Mouse (Mus musculus): Measurements from ENCODE around the gene Ankrd12. TPM values are rescaled to one million over a fixed set of nuclear protein-coding genes. Genes with fewer than 3 reads are reported as not detected.
"Not testable (repeated sequence)": the region's sequence is repeated elsewhere in the genome, so short reads cannot be mapped to it uniquely, and the experiment has no call there.

The Ankrd12 gene
- total and polyA plus RNA-seq, 3 experiments, result 2.6 to 22.2 (median 18.7) TPM

DNA sequence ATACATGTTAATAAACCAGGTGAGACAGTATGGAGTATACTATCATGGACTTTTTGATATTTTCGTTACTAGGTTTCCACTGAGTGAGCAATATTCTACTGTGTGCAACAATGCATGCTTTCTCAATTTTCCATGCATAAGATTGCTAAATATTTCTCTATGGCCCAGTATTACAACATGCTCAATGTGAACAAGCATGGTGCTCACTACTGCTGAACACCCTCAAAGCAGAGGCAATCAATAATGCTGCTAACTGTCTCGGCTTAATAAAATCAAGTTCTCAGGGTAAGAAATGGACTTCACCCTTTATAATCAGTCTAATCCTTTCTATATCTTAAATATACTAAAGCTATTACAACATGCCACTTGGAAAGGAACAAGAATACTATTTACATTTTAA is 69.4 kb downstream of the Ankrd12 start:
- no peaks in the 10 kb centered on the region for H3K36me3 ChIP-seq (ENCODE audit: control insufficient read depth, insufficient read depth, low read length)
- no peaks in the 10 kb centered on the region for H3K27me3 ChIP-seq (ENCODE audit: control insufficient read depth, insufficient read depth, low read length)
- WGBS, result 94% methylated on average over 2 of the region's 2 CpGs
- DNase-seq, result no peak
- H3K9ac ChIP-seq (ENCODE audit: low read depth, low read length), result no peak overlapping the region
- no peak overlapping the region for H3K27ac ChIP-seq
- no peaks in the 10 kb centered on the region for H3K79me2 ChIP-seq (replicated peaks; ENCODE audit: control insufficient read depth, insufficient read depth, low read length)
- no peak overlapping the region for H3K4me3 ChIP-seq
- no peaks in the 10 kb centered on the region for H3K4me1 ChIP-seq (ENCODE audit: control insufficient read depth, insufficient read depth, low read length)
- intact Hi-C loops (cut with DNase I), result no loop called here
- no peak for TF ChIP-seq POLR2A (IDR thresholded peaks at IDR 0.05; ENCODE audit: insufficient read depth, low read depth, low read length)
- TF ChIP-seq CTCF (IDR thresholded peaks at IDR 0.05), result no peak
- TF ChIP-seq EP300 (IDR thresholded peaks at IDR 0.05; ENCODE audit: insufficient read depth, low read depth, low read length), result no peak

DNA sequence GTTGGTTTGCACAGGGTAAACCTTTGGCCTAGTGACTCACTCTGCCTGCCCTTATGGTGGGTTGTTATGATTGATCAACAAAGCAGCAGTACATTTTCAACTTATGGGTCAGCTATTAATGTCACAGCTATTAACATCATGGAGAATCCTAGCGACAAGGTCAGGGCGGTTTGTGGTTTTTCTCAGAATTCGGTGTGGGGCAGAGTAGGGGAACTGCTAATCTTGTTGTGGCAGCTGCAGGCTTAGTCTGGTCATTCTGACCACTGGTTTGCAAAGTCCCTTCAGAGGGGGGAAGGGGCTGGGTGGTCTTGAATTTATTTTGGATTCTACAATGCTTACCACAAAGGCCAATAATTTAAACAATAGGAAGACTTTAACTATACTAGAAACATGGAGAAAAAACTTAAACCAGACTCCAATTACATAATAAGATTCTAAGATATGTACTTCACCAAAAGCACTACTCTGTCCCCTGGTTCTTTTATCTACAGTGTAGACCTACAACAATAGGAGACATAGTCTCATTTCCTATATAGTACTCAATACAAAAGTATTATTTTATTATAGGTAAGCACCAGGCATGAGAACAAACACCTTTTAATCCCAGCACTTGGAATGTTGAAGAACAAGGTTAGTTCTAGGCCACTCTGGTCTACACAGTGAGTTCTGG is 88.6 kb downstream of the Ankrd12 start:
- TF ChIP-seq POLR2A (IDR thresholded peaks at IDR 0.05; ENCODE audit: insufficient read depth, low read depth, low read length) (no peak), EP300 (IDR thresholded peaks at IDR 0.05; ENCODE audit: insufficient read depth, low read depth, low read length) (no peak), CTCF (IDR thresholded peaks at IDR 0.05) (no peak)
- Histone ChIP-seq H3K36me3 (ENCODE audit: control insufficient read depth, insufficient read depth, low read length) (no peaks in the 10 kb centered on the region), H3K79me2 (replicated peaks; ENCODE audit: control insufficient read depth, insufficient read depth, low read length) (no peaks in the 10 kb centered on the region), H3K9ac (ENCODE audit: low read depth, low read length) (no peak overlapping the region), H3K4me1 (ENCODE audit: control insufficient read depth, insufficient read depth, low read length) (no peaks in the 10 kb centered on the region), H3K4me3 (no peak overlapping the region), H3K27me3 (ENCODE audit: control insufficient read depth, insufficient read depth, low read length) (no peaks in the 10 kb centered on the region), H3K27ac (no peak overlapping the region)
- no peak for DNase-seq
- WGBS, result 96% methylated on average over 3 of the region's 3 CpGs
- intact Hi-C loops (cut with DNase I), result no loop called here

DNA sequence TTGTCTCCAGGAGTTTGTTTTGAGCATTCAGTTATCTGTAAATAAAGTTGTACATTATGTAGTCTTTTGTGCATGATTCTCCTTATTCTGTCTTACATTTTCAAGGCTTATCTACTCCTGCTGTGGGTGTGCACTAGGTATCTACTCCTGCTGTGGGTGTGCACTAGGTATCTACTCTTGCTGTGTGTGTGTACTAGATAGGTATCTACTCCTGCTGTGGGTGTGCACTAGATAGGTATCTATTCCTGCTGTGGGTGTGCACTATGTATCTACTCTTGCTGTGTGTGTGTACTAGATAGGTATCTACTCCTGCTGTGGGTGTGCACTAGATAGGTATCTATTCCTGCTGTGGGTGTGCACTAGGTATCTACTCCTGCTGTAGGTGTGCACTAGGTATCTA is 100.2 kb downstream of the Ankrd12 start:
- H3K36me3 ChIP-seq (ENCODE audit: control insufficient read depth, insufficient read depth, low read length); H3K4me3 ChIP-seq; H3K4me1 ChIP-seq (ENCODE audit: control insufficient read depth, insufficient read depth, low read length); intact Hi-C loops (cut with DNase I); DNase-seq; H3K27ac ChIP-seq; H3K9ac ChIP-seq (ENCODE audit: low read depth, low read length); H3K27me3 ChIP-seq (ENCODE audit: control insufficient read depth, insufficient read depth, low read length); H3K79me2 ChIP-seq (replicated peaks; ENCODE audit: control insufficient read depth, insufficient read depth, low read length): not testable (repeated sequence)

DNA sequence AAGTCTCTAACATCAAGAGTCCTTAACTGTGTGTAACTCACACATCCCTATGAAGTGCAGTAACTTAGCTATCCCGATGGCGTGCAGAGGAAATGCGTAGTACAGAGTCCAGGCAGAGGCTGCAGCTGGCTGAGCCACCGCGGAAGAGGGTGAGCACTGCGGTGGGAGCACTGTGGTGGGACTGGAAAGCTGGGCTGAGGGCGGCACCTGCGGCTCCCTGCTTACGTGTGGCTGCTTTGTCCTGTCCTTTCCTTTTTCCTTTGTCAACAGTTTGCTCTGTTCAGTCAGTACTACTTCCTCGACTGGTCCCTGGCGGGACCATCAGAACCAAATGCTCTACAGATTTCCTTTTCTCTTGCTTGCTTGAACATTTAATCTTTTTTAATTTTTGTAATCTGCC is 109.1 kb downstream of the Ankrd12 start:
- Histone ChIP-seq H3K4me3 (no peak overlapping the region), H3K27me3 (ENCODE audit: control insufficient read depth, insufficient read depth, low read length) (no peaks in the 10 kb centered on the region), H3K9ac (ENCODE audit: low read depth, low read length) (no peak overlapping the region), H3K79me2 (replicated peaks; ENCODE audit: control insufficient read depth, insufficient read depth, low read length) (no peaks in the 10 kb centered on the region), H3K36me3 (ENCODE audit: control insufficient read depth, insufficient read depth, low read length) (no peaks in the 10 kb centered on the region), H3K4me1 (ENCODE audit: control insufficient read depth, insufficient read depth, low read length) (no peaks in the 10 kb centered on the region; the same call in 1 of the 2 replicates), H3K27ac (no peak overlapping the region)
- intact Hi-C loops (cut with DNase I), result no loop called here
- WGBS, result 73% methylated on average over 11 of the region's 11 CpGs
- TF ChIP-seq POLR2A (IDR thresholded peaks at IDR 0.05; ENCODE audit: insufficient read depth, low read depth, low read length) (no peak), EP300 (IDR thresholded peaks at IDR 0.05; ENCODE audit: insufficient read depth, low read depth, low read length) (no peak), CTCF (IDR thresholded peaks at IDR 0.05) (no peak)
- DNase-seq, result no peak

DNA sequence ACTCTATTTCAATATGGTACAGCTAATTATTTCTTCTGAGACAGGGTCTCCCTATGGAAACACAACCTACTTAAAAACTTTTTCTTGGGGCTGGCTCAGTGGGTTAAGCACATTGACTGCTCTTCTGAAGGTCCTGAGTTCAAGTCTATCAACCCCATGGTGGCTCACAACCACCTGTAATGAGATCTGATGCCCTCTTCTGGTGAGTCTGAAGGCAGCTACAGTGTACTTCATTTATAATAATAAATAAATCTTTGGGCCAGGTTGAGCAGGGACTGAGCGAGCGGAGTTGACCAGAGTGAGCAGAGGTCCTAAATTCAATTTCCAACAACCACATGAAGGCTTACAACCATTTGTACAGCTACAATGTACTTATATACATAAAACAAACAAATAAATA is 114.6 kb downstream of the Ankrd12 start:
- H3K9ac ChIP-seq (ENCODE audit: low read depth, low read length), result no peak overlapping the region
- WGBS, result 96% methylated on average over 2 of the region's 2 CpGs
- peaks cover 1% of the 10 kb centered on the region; the same call in 1 of the 2 replicates for H3K4me1 ChIP-seq (ENCODE audit: control insufficient read depth, insufficient read depth, low read length)
- intact Hi-C loops (cut with DNase I), result loop anchor here (2.0 kb wide), 1 partner anchor 91 kb away; no protein-coding TSS in a partner anchor
- H3K4me3 ChIP-seq, result no peak overlapping the region
- no peak overlapping the region for H3K27ac ChIP-seq
- TF ChIP-seq EP300 (IDR thresholded peaks at IDR 0.05; ENCODE audit: insufficient read depth, low read depth, low read length) (no peak), CTCF (IDR thresholded peaks at IDR 0.05) (peak; percentile 56), POLR2A (IDR thresholded peaks at IDR 0.05; ENCODE audit: insufficient read depth, low read depth, low read length) (no peak)
- H3K36me3 ChIP-seq (ENCODE audit: control insufficient read depth, insufficient read depth, low read length), result no peaks in the 10 kb centered on the region
- DNase-seq, result no peak
- H3K27me3 ChIP-seq (ENCODE audit: control insufficient read depth, insufficient read depth, low read length), result no peaks in the 10 kb centered on the region
- no peaks in the 10 kb centered on the region for H3K79me2 ChIP-seq (replicated peaks; ENCODE audit: control insufficient read depth, insufficient read depth, low read length)

DNA sequence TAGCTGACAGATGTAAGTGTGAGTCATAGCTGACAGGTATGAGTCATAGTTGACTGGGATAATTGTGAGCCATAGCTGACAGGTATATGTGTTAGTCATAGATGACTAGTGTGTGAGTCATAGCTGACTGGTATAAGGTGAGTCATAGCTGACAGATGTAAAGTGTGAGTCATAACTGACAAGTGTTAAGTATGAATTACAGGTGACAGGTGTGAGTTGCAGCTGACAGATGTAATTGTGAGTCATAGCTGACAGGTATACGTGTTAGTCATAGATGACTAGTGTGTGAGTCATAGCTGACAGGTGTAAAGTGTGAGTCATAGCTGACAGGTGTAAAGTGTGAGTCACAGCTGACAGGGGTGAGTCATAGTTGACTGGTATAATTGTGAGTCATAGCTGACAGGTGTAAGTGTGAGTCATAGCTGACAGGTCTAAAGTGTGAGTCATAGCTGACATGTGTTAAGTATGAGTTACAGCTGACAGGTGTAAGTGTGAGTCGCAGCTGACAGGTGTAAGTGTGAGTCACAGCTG is 115.2 kb downstream of the Ankrd12 start:
- no peak for DNase-seq
- H3K27me3 ChIP-seq (ENCODE audit: control insufficient read depth, insufficient read depth, low read length), result no peaks in the 10 kb centered on the region
- H3K27ac ChIP-seq, result no peak overlapping the region
- TF ChIP-seq EP300 (IDR thresholded peaks at IDR 0.05; ENCODE audit: insufficient read depth, low read depth, low read length) (no peak), POLR2A (IDR thresholded peaks at IDR 0.05; ENCODE audit: insufficient read depth, low read depth, low read length) (no peak), CTCF (IDR thresholded peaks at IDR 0.05) (no peak)
- intact Hi-C loops (cut with DNase I), result loop anchor here (2.0 kb wide), 1 partner anchor 91 kb away; no protein-coding TSS in a partner anchor
- H3K4me3 ChIP-seq, result no peak overlapping the region
- no peaks in the 10 kb centered on the region for H3K36me3 ChIP-seq (ENCODE audit: control insufficient read depth, insufficient read depth, low read length)
- 84% methylated on average over 2 of the region's 2 CpGs for WGBS
- peaks cover 4% of the 10 kb centered on the region; the same call in 1 of the 2 replicates for H3K4me1 ChIP-seq (ENCODE audit: control insufficient read depth, insufficient read depth, low read length)
- H3K79me2 ChIP-seq (replicated peaks; ENCODE audit: control insufficient read depth, insufficient read depth, low read length), result no peaks in the 10 kb centered on the region
- H3K9ac ChIP-seq (ENCODE audit: low read depth, low read length), result no peak overlapping the region

All from heart, adult 2 months (tissue).